Mouse (Mus musculus) Patski (cell line): ENCODE measurements at regions not wholly inside any gene's neighbourhood (a gene's known extent, or its start where the extent isn't known, plus 50 kb on each side); places are given as distances from the start of the nearest gene placed in this dataset.

ENCODE experiments used
- ATAC-seq: fragments of 100-300 bp; one replicate; pipeline ENCODE4 v1.8.0; 2021
- CTCF ChIA-PET: fragments of 350-600 bp; sonication (Branson Sonifier 250); formaldehyde crosslinking; loops from one replicate; lab custom pipeline; 2022; ENCODE audit warnings: inconsistent platforms; lab: Charles Lee
- POLR2A ChIA-PET: fragments of 350-600 bp; sonication (Branson Sonifier 250); formaldehyde crosslinking; loops from one replicate; lab custom pipeline; 2022; ENCODE audit warnings: antibody characterized with exemption, inconsistent platforms; lab: Charles Lee
- DNase-seq: peaks from one replicate; pipeline ENCODE4 v3.0.0-alpha.2; 2011; ENCODE audit warnings: low read depth, low spot score
- H3K27me3 ChIP-seq: fragments of 371-371 bp; one replicate; pipeline ENCODE4 v1.5.1; 2021
- CTCF ChIP-seq: fragments of 100-300 bp; IDR thresholded peaks from one replicate; pipeline ENCODE4 v1.5.1; 2021
- in situ Hi-C: fragments of 300-500 bp; cut with MboI; formaldehyde crosslinking; loops from 3 replicates; pipeline ENCODE4 v1.11.1; 2018; ENCODE audit warnings: low pct_unique_long_range_greater_than_20kb, mixed read lengths

- in situ Hi-C loops, result no loop called here
- no peak for ATAC-seq
- no peak for DNase-seq
Observed at GRCm38 (mm10) chr12:102057979-102058378, 70.6 kb upstream of the Slc24a4 start.

DNA sequence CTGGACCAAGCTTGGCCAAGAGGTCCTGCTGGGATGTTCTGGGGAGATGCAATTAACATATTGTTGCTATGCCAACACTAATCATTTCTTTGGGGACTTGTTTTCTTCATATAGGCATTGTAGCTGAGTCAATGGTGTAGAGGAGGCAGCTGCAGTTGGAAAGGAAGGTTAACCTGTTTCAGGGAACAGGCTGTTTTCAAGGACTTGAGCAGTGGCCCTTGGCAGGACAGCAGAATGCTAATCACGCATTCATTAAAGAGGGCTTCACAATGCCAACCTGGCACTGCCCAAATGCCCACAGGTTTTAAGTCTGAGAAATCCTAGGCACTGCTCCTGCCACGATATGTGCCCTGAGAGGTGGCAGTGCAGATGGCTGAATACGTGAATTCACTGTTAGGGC, 70.1 kb upstream of the Slc24a4 start:
- ATAC-seq, result no peak
- in situ Hi-C loops, result no loop called here
- CTCF ChIA-PET, result no interaction called here
- H3K27me3 ChIP-seq, result peaks cover 31% of the 10 kb centered on the region
- no peak for DNase-seq
- POLR2A ChIA-PET, result interaction anchor here (0.5 kb wide), 1 partner anchor 357 kb away, joined by 3 read pairs; no protein-coding TSS in a partner anchor
- TF ChIP-seq CTCF, result no peak

More at GRCm38 (mm10) chr12:102057979-102058378, 70.6 kb upstream of the Slc24a4 start:
- POLR2A ChIA-PET, result interaction anchor here (0.5 kb wide), 1 partner anchor 357 kb away, joined by 3 read pairs; no protein-coding TSS in a partner anchor
- TF ChIP-seq CTCF, result no peak
- CTCF ChIA-PET, result no interaction called here
- H3K27me3 ChIP-seq, result peaks cover 32% of the 10 kb centered on the region

GRCm38 (mm10) chr12:102061096-102061495, 67.4 kb upstream of the Slc24a4 start:
- peaks cover 24% of the 10 kb centered on the region for H3K27me3 ChIP-seq
- no peak for TF ChIP-seq CTCF
- ChIA-PET POLR2A (no interaction called here), CTCF (no interaction called here)
- DNase-seq (no peak), ATAC-seq (no peak)
- in situ Hi-C loops, result no loop called here

- ATAC-seq, result no peak
- no peak for TF ChIP-seq CTCF
- CTCF ChIA-PET, result no interaction called here
- in situ Hi-C loops, result no loop called here
- peaks cover 19% of the 10 kb centered on the region for H3K27me3 ChIP-seq
- no peak for DNase-seq
- POLR2A ChIA-PET, result interaction anchor here (0.5 kb wide), 1 partner anchor 14 kb away, joined by 7 read pairs; no protein-coding TSS in a partner anchor
Observed at GRCm38 (mm10) chr12:102061657-102062614, 66.6 kb upstream of the Slc24a4 start.

DNA sequence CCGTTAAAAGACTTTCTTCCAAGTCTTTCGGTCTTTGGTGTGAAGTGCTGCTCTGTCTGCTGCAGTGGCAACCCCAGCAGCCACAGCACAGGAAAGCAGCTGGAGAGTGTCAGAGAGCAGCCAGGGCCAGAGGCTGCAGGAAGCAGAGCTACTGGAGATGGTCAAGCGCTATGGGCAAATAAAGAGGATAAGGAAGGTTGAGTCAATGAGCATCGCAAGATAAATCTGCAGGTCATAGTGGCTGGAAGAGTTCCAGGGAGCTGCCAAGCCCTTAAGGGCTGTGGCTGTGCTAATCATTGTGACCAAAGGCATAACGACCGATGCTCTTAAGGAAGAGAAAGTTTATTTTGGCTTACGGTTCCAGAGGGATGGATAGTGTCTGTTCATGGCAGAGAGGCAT, 65.9 kb upstream of the Slc24a4 start:
- no peak for TF ChIP-seq CTCF
- CTCF ChIA-PET, result no interaction called here
- in situ Hi-C loops, result no loop called here
- DNase-seq (no peak), ATAC-seq (no peak)
- H3K27me3 ChIP-seq, result peaks cover 19% of the 10 kb centered on the region
- POLR2A ChIA-PET, result no interaction called here

DNA sequence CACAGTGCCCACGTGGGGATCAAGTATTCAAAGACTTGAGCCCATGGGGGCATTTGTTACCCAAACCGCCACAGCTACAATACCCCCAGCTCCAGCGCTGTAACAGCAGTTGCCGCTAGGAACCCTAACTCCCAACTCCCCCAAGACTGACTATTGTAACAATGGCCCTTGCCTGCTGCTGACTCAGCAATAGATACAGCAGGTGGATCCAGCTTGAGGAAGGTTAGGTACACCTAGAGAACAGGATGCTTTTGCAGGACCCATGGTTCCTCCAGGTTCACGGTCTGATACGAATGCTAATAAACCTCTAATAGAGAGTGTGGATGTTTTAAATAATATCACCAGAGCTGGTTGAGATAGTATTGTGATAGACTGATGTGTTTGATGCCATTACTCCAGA, 65.3 kb upstream of the Slc24a4 start:
- CTCF ChIA-PET, result no interaction called here
- in situ Hi-C loops, result no loop called here
- ATAC-seq (no peak), DNase-seq (no peak)
- peaks cover 19% of the 10 kb centered on the region for H3K27me3 ChIP-seq
- no peak for TF ChIP-seq CTCF
- POLR2A ChIA-PET, result no interaction called here

DNA sequence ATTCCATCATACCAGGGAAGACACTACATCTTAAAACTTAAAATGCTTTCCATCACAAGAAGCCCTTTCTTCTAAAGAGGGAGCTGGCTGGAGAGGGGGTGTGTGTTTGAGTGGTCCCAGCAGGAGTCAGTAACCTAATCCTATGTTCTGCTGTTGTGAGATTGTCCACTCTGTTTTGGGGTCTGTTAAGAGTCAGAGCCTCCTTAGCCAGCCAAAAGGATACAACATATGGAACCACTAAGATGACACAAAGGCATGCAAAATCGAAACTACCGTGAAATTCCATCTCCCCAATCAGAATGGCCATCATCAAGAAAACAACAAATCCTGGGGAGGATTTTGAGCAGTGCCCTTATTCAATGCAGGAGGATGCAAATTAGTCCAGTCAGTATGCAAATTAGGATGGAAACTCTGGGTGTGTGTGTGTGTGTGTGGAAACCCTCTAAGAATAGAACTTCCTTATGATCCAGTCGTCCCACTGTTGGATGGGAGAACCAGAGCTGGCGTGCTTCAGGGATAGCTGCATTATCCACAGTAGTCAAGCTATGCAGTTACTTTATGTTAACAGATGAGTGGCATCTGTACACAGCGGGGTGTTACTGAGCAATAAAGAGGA, 63.7 kb upstream of the Slc24a4 start:
- no peak for DNase-seq

DNA sequence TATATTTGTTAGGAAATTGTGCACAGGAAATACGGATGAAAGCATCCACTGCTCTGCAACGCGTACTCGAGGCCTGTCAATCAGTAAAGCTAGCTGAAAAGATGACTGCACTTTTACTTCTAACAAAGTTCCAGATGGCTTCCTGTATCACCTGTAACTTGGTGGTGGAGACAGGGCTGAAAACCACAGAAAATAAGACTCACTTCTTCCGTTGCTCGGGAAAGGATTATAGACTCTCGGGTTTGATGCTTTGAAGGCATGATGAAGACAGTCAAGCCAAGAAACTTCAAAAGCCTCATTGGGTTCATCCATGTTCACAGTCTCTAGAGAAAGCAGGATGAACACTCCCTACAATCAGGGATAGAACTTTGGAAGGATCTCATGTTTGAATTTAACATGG, 60.8 kb upstream of the Slc24a4 start:
- POLR2A ChIA-PET, result no interaction called here
- ATAC-seq (no peak), DNase-seq (no peak)
- H3K27me3 ChIP-seq, result peaks cover 25% of the 10 kb centered on the region
- in situ Hi-C loops, result no loop called here
- TF ChIP-seq CTCF, result no peak
- CTCF ChIA-PET, result no interaction called here

More for the DNA sequence above, 63.7 kb upstream of the Slc24a4 start:
- ATAC-seq, result no peak
- ChIA-PET CTCF (no interaction called here), POLR2A (no interaction called here)
- in situ Hi-C loops, result no loop called here
- no peak for TF ChIP-seq CTCF
- H3K27me3 ChIP-seq, result peaks cover 23% of the 10 kb centered on the region

GRCm38 (mm10) chr12:102069521-102070201, 58.9 kb upstream of the Slc24a4 start:
- H3K27me3 ChIP-seq, result peaks cover 38% of the 10 kb centered on the region
- ChIA-PET CTCF (no interaction called here), POLR2A (no interaction called here)
- in situ Hi-C loops, result no loop called here
- no peak for TF ChIP-seq CTCF
- DNase-seq (no peak), ATAC-seq (no peak)

- TF ChIP-seq CTCF, result no peak
- CTCF ChIA-PET, result no interaction called here
- in situ Hi-C loops, result no loop called here
- POLR2A ChIA-PET, result no interaction called here
- peaks cover 38% of the 10 kb centered on the region for H3K27me3 ChIP-seq
- DNase-seq (no peak), ATAC-seq (no peak)
Observed at GRCm38 (mm10) chr12:102071888-102072619, 56.5 kb upstream of the Slc24a4 start.
